Mouse (Mus musculus): ENCODE measurements around the gene Pnkp.

DNA sequence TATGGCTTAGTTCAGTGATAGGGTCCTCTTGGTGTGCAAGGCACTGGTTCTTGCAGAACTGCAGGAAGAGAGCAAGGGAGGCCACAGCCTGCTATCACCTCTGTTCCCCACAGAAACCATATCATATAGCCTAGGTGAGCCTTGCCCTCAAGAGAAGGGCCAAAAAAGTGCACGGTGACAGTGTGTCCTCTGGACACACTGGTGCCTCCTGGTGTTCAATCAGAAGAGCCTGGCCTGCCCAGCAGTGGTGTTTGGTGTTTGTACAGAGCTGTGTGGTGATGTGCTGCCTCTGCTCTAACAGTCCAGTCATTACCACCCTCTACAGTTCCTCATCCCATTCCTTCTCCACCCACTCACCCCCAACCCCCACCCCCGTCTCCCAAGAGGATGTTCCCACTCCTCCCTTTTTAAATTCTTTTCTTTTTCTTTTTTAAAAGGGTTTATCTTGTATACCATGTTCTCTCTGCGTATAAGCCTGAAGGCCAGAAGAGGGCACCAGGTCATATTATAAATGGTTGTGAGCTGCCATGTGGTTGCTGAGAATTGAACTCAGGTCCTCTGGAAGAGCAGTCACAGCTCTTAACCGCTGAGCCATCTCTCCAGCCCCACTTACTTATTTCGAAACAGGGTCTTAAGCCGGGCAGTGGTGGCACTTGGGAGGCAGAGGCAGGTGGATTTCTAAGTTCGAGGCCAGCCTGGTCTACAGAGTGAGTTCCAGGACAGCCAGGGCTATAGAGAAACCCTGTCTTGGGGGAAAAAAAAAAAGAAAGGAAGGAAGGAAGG, 35.1 kb upstream of the Pnkp start:
- peak; percentile 15; the same call in 1 of the 2 replicates for TF ChIP-seq CTCF (IDR thresholded peaks at IDR 0.05; ENCODE audit: extremely low read depth, insufficient read depth, insufficient read length, insufficient replicate concordance)
- no peak for TF ChIP-seq POLR2A (IDR thresholded peaks at IDR 0.05; ENCODE audit: low read depth, low read length)

Measured in spleen, adult 2 months (tissue).